Mouse (Mus musculus): Measurements from ENCODE around the gene Cfap54.

GRCm38 (mm10) chr10:93087504-93087903, 6.1 kb upstream of the Cfap54 start:
- no peak for TF ChIP-seq CTCF (IDR thresholded peaks at IDR 0.05; ENCODE audit: low read depth)
- TF ChIP-seq EP300 (optimal IDR thresholded peaks at IDR 0.05): no peak

Data from stomach, postnatal 0 days (tissue).